Mouse (Mus musculus) CH12.LX (cell line): ENCODE results near the gene Fbxo42.

Source experiments
- CHD2 ChIP-seq: IDR thresholded peaks from 2 replicates; pipeline ENCODE4 v1.6.1; 2011; ENCODE audit warnings: low read length, improper control_type of control experiment
- CTCF ChIP-seq, 2 experiments: IDR thresholded peaks in 1 of 2; conservative IDR thresholded peaks in 1 of 2; 2 replicates each; pipeline ENCODE4 v1.5.1; 2011 to 2012; ENCODE audit warnings: low read depth in 2 of 2, low read length in 2 of 2, improper control_type of control experiment in 1 of 2, inconsistent platforms in 1 of 2, mild to moderate bottlenecking in 1 of 2, moderate library complexity in 1 of 2
- ETS1 ChIP-seq: conservative IDR thresholded peaks from 2 replicates; pipeline ENCODE4 v1.6.1; 2012; ENCODE audit warnings: low read depth, mild to moderate bottlenecking, inconsistent platforms, low read length, improper control_type of control experiment, moderate library complexity
- MAX ChIP-seq: IDR thresholded peaks from 2 replicates; pipeline ENCODE4 v1.6.1; 2011; ENCODE audit warnings: low read length, improper control_type of control experiment
- NRF1 ChIP-seq: IDR thresholded peaks from 2 replicates; pipeline ENCODE4 v1.6.1; 2014; ENCODE audit warnings: low read depth, mild to moderate bottlenecking, inconsistent platforms, low read length, improper control_type of control experiment, moderate library complexity
- POLR2A ChIP-seq: IDR thresholded peaks from 2 replicates; pipeline ENCODE4 v1.6.1; 2011; ENCODE audit warnings: low read depth, mild to moderate bottlenecking, improper control_type of control experiment, low read length
- TCF12 ChIP-seq: IDR thresholded peaks from 2 replicates; pipeline ENCODE4 v1.6.1; 2014; ENCODE audit warnings: low read depth, mild to moderate bottlenecking, inconsistent platforms, low read length, improper control_type of control experiment
- ZC3H11A ChIP-seq: IDR thresholded peaks from 2 replicates; pipeline ENCODE4 v1.6.1; 2012; ENCODE audit warnings: low read depth, mild to moderate bottlenecking, inconsistent platforms, low read length, improper control_type of control experiment

DNA sequence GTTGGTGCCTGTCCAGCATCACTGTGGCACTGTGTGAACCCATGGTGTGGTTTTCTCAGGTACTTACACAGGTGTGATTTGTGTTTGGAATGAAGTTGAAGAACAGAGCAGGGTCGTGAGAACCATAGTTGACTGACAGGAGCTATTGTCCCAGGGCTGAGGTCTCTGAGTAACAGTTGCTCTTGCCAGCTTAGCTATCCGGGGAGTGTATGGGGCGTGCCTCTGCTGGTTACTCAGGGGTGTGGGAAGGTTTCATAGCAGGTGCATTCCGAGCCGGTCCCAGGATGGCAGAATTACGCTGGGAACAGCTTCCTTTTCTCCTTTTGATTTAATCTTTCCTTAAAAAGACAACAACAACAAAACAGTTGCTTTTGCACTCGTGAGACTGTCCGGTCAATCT is 33.1 kb downstream of the Fbxo42 start:
- TF ChIP-seq ZC3H11A: no peak
- TF ChIP-seq CHD2: no peak
- no peak for TF ChIP-seq MAX
- no peak for TF ChIP-seq CTCF (conservative IDR thresholded peaks at IDR 0.05 in 1 of 2, IDR thresholded peaks at IDR 0.05 in 1 of 2; ENCODE audit: low read depth in 2 of 2, low read length in 2 of 2)
- no peak for TF ChIP-seq TCF12
- TF ChIP-seq ETS1: no peak
- TF ChIP-seq POLR2A: no peak
- no peak for TF ChIP-seq NRF1
